Mouse (Mus musculus): ENCODE data around the gene Pgpep1. TPM values are rescaled to one million over a fixed set of nuclear protein-coding genes. Genes with fewer than 3 reads are reported as not detected.

The Pgpep1 gene
- total RNA-seq, 1 experiment from 2014 or later = 5.5 TPM

DNA sequence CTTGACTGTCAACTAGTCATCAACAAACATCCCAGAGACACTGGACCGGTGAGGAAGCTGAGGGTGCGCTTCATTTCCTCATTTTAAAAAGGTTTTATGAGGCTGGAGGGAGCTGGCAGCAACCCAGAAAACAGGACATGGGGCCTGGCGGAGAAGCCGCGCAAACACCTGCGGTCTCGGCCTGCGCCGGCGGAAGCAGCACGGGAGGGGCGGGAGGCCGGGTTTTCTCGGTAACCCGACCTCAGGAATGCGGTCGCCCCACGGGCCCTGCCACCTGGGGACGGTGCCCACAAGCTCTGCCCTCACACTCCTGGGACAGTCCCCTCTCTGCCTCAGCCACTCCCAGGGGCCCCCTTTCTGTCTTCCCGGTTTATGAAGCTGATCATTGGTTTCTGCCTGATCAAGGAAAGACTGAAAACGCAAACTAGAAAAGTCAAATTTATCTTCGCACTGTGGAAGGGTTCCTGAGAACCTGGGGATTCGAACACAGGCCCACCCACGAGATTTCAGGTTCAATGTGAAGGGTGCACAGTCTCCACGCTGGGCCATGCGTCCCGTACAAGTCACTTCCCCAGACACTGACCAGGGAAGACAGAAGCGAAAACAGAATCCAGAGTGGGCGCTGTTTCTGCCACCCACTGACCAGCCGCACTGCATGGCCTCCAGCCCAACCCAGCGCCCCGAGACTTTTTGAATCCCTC lies 35.3 kb upstream of the Pgpep1 start:
- ATAC-seq (replicated peaks in 1 of 2; ENCODE audit: insufficient read depth in 1 of 2, low FRiP score in 2 of 2, low TSS enrichment in 1 of 2, low read depth in 1 of 2, poor library complexity in 2 of 2, severe bottlenecking in 2 of 2) = peak; percentile 20 to 22

DNA sequence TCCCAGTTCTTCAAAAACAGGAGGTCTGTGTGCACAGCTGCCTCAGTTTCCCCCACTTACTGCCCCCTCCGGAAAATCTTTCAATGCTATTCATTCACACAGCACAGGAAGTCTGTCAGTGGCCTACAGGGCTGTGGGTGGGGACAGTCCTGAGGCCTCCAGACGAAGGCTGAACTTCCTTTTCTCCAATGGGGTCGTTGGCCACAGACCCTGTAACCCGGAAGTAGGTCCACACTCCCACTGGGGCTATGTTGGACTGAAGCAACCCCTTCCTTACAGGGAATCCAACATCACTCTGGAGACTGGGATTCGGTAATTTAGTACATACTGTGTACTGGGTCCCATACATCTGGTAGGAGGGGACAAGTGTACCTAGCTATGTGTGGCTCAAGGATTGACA lies 33.4 kb upstream of the Pgpep1 start:
- ATAC-seq (replicated peaks in 1 of 2; ENCODE audit: insufficient read depth in 1 of 2, low FRiP score in 2 of 2, low TSS enrichment in 1 of 2, low read depth in 1 of 2, poor library complexity in 2 of 2, severe bottlenecking in 2 of 2) = no peak

DNA sequence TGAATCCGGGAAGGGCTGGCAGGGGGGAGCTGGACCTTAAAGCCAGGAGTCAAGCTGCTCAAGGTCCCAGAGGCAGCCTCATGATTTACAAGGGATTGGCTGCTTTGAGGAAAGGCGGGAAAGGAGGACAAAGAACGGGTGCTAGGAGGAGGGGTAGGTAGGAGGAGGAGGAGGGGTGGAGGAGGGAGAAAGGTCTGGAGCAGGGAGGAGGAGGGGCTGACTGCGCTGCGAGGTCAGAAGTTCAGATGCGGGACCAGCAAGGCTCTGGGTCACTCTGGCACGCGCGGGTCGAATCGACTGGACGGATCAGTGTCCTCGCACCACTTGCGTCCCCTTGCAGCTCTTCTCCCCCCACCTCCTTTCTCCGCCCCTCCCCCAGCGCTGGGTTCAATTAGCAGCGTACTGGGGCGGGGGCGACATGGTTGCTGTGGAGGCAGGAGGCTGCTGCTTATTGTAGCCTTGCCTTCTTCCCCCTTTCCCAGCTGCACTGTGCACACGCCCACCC lies 31.6 kb upstream of the Pgpep1 start:
- no peak for ATAC-seq (replicated peaks in 1 of 2; ENCODE audit: insufficient read depth in 1 of 2, low FRiP score in 2 of 2, low TSS enrichment in 1 of 2, low read depth in 1 of 2, poor library complexity in 2 of 2, severe bottlenecking in 2 of 2)

DNA sequence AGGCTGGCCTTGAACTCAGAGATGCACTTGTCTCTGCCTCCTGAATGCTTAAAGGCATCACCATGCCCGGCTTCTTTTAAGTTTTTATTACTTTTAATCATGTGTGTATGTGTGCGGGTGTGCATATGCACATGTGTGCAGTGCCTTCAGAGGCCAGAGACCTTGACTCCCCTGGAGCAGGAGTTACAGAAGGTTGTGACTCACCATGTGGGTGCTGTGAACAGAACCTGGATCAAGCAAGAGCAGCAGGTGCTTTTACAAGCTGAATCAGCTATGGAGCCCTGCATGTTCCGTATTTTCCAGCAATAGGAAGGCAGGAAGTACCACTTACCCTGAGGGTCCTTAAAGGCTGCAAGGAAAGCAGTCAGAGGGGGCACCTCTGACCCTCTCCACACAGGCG lies 31.0 kb upstream of the Pgpep1 start:
- ATAC-seq (replicated peaks in 1 of 2; ENCODE audit: insufficient read depth in 1 of 2, low FRiP score in 2 of 2, low TSS enrichment in 1 of 2, low read depth in 1 of 2, poor library complexity in 2 of 2, severe bottlenecking in 2 of 2) = no peak

DNA sequence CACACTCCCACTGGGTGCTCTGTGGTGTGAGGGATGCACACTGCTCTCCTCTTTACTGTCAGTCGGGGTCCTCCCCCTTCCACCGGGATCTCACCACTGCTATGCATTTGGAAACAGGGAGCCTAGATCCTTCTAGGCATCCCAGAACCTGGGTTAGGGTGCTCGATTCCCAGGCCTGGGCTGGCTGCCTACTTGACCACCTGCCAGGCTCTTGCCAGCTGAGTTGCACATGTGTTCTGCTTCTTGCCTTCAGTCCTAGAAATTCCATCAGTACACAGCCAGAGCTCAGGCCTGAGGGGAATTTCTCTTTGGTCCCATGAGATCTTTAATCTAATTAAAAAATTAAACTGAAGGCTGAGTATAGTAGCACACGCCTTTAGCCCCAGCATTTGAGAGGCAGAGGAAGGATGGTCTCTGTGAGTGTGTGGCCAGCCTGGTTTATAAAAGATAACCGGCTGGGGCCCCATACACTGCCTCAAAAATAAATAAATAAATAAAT lies 29.8 kb upstream of the Pgpep1 start:
- ATAC-seq (replicated peaks in 1 of 2; ENCODE audit: insufficient read depth in 1 of 2, low FRiP score in 2 of 2, low TSS enrichment in 1 of 2, low read depth in 1 of 2, poor library complexity in 2 of 2, severe bottlenecking in 2 of 2) = no peak

DNA sequence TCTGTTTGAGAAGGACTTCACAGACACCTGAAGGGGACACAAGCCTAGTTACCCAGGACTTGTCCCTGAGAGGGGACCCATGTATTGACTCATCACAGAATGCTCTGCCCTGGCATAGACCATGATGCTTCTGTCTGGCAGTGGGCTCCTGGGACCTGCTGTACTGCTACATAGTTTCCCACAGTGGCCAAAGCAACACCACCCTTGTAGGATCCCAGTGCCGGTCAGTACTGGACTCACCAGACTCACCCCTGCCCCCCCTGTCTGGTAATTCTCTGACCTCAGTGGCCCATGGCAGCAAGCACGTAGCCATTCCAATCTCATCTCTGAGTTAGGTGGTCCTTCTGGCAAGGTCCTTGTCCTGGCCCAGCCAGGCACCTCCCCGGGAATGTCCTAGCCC lies 27.9 kb upstream of the Pgpep1 start:
- ATAC-seq (replicated peaks in 1 of 2; ENCODE audit: insufficient read depth in 1 of 2, low FRiP score in 2 of 2, low TSS enrichment in 1 of 2, low read depth in 1 of 2, poor library complexity in 2 of 2, severe bottlenecking in 2 of 2) = no peak

DNA sequence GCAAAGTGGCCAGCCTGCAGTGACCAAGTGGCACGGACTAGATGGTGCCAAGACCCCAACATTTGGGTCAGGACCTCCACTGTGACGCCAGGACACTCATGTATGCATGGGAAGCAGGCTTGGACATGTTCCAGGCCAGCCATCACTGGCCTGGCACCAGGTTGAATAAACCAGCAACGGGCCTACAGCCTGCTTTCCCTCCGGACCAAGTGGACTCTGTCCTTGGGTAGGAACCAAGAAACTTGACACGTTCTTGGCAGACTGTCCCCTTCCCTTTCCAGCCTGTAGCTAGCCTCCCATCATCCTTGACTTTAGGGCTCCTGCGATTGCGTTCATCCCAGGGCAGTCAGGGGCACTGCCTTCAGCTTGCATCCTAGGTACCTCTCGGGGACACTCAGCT lies 27.4 kb upstream of the Pgpep1 start:
- no peak for ATAC-seq (replicated peaks in 1 of 2; ENCODE audit: insufficient read depth in 1 of 2, low FRiP score in 2 of 2, low TSS enrichment in 1 of 2, low read depth in 1 of 2, poor library complexity in 2 of 2, severe bottlenecking in 2 of 2)

DNA sequence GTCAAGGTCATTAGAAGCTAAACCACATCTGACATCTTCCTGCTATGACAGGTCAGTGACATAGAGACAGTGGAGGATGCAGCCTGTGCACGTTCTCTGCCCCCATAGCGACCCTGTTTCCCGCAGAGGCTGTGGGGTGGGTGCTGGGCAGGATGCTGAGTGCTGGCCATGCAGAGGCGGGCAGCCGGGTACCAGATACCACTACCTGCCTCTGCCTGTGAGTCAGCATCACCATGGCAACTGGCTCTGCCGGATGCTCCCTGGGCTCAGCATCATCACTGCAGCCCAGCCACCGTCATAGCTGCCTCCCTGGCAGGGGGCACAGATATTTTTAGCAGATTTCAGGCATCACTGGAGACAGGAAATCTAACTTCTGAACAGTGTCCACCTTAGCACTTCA lies 24.1 kb upstream of the Pgpep1 start:
- ATAC-seq (replicated peaks in 1 of 2; ENCODE audit: insufficient read depth in 1 of 2, low FRiP score in 2 of 2, low TSS enrichment in 1 of 2, low read depth in 1 of 2, poor library complexity in 2 of 2, severe bottlenecking in 2 of 2) = no peak

DNA sequence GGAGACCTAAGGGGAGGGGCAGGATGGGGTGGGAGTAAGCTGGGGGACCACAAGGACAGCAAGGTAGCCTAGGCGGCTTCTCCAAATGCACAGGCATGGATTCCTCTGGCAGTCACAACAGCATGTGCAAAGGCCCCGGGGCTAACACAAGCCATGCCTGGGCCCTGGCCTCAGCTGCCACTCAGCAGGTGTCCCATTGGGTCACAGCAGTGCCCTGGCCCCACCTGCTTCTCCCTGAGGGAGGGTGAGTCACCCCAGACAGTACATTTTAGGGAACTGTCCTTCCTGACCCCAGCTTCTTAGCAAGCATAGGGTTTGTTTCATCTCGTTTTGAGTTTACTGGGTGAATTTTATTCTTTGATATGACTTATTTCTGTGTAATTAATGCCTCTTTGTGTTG lies 22.5 kb upstream of the Pgpep1 start:
- no peak for ATAC-seq (replicated peaks in 1 of 2; ENCODE audit: insufficient read depth in 1 of 2, low FRiP score in 2 of 2, low TSS enrichment in 1 of 2, low read depth in 1 of 2, poor library complexity in 2 of 2, severe bottlenecking in 2 of 2)

DNA sequence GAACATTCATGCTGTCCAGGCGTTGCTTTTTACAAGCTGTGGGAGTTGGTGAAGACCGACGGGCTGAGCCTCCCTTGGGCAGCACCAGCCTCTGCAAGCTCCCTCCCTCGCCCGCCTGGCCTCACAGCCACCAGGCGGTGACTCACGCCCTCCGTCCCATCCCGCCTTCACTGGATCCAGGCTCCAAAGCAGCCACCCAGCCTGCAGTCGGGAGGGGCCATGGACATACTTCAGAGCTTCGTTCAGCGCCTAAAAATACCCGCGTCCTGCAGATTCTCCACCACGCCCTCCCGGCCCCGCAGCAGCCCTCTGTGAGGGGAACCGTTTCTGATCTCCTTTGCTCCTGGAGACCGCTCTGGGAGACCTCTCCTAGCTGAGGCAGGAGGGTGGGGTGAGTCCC lies 22.0 kb upstream of the Pgpep1 start:
- no peak for ATAC-seq (replicated peaks in 1 of 2; ENCODE audit: insufficient read depth in 1 of 2, low FRiP score in 2 of 2, low TSS enrichment in 1 of 2, low read depth in 1 of 2, poor library complexity in 2 of 2, severe bottlenecking in 2 of 2)

DNA sequence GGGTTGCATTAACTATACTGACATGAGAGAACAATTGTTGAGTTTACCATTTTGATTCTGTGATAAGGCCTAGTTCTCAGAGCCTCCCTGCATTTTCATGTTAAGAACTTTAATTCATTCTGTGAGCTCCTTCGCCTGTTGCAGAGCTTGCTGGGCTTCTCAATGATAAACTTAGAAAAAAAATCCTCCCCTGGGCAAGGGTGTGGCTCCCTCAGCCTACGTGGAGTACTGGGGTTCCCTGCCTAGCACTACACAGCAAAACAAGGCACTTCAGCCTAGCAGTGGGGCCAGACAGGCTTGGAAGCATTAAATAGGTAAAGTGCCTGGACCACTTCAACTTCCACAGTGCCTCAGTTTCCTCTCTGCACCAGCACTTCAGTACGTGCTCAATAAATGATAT lies 21.2 kb upstream of the Pgpep1 start:
- no peak for ATAC-seq (replicated peaks in 1 of 2; ENCODE audit: insufficient read depth in 1 of 2, low FRiP score in 2 of 2, low TSS enrichment in 1 of 2, low read depth in 1 of 2, poor library complexity in 2 of 2, severe bottlenecking in 2 of 2)

DNA sequence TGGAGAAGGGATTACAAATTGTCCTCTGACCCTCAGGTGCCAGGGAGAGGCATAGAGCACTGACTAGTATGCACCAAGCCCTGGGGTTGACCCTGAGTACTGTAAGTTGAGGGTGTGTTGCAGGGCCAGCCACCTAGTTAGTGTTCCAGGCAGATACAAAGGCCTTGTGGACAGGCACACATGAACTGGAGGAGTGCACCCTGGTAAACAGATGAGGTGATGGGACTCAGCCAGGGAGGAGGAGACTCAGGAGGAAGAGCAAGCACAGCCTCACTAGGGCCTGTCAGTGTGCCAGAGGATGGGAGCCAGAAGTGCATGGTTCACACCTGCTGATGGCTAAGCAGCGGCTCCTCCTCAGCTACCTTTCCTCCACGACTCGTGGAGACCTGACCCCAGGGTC lies 19.9 kb upstream of the Pgpep1 start:
- no peak for ATAC-seq (replicated peaks in 1 of 2; ENCODE audit: insufficient read depth in 1 of 2, low FRiP score in 2 of 2, low TSS enrichment in 1 of 2, low read depth in 1 of 2, poor library complexity in 2 of 2, severe bottlenecking in 2 of 2)

DNA sequence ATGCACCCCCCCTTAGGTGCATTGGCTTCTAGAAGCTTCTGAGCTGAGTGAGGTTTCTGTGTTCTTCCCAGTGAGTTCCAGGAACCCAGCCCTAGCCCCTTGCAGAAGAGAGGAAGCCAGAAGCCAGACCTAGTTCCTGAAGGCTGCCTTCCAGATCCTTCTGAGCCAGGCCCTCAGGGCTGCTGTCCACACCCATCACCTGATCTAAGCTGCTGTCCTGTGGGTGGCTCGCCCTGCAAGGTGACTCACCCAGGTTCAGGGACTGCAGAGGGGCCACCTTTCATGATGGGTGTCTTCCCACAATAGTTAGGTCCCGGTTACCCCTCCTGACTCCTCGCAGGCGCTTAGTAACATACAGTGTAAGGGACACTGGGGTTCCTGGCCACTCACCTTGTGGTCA lies 19.2 kb upstream of the Pgpep1 start:
- ATAC-seq (replicated peaks in 1 of 2; ENCODE audit: insufficient read depth in 1 of 2, low FRiP score in 2 of 2, low TSS enrichment in 1 of 2, low read depth in 1 of 2, poor library complexity in 2 of 2, severe bottlenecking in 2 of 2) = no peak

DNA sequence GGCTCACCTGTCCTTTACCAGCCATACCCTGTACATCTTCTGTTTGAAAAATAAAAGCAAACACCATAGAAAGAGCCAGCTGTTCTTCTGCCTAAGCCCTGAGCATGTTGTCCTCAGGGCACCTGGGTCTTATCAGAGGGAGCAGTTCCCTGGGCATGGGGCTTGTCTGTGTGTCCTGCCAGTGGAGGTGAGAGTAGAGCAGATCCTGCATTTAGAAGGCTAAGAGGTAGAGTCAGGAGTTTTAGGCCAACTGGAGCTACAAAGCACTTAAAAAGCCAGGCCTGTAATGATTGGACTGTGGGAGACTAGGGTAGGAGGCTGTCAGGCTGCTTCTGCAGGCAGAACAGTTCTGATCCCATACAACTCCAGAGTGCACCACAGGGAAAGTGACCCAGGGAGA lies 18.5 kb upstream of the Pgpep1 start:
- no peak for ATAC-seq (replicated peaks in 1 of 2; ENCODE audit: insufficient read depth in 1 of 2, low FRiP score in 2 of 2, low TSS enrichment in 1 of 2, low read depth in 1 of 2, poor library complexity in 2 of 2, severe bottlenecking in 2 of 2)

DNA sequence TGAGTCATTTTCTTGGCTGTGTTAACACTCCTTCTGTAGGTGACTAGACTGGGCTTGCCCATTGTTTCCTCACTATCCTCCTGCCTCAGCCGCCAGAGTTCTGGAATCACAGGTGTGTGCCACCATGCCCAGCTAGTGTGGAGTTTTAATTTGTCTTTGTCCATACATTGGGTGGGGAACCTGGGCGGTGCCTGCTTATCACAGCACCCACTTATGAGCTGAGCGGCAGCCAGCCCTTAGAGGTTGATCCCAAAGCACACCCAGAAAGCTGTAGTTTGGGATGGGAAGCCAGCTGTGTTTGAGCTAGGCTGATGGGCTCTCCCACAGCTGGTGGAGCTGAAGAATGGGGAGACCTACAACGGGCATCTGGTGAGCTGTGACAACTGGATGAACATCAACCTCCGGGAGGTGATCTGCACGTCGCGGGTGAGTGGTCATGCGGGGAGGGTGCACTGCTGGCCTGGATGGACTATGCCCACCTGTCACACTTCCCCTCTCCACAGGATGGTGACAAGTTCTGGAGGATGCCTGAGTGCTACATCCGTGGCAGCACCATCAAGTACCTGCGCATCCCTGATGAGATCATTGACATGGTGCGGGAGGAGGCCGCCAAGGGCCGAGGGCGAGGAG lies 17.4 kb upstream of the Pgpep1 start:
- ATAC-seq (replicated peaks in 1 of 2; ENCODE audit: insufficient read depth in 1 of 2, low FRiP score in 2 of 2, low TSS enrichment in 1 of 2, low read depth in 1 of 2, poor library complexity in 2 of 2, severe bottlenecking in 2 of 2) = no peak

DNA sequence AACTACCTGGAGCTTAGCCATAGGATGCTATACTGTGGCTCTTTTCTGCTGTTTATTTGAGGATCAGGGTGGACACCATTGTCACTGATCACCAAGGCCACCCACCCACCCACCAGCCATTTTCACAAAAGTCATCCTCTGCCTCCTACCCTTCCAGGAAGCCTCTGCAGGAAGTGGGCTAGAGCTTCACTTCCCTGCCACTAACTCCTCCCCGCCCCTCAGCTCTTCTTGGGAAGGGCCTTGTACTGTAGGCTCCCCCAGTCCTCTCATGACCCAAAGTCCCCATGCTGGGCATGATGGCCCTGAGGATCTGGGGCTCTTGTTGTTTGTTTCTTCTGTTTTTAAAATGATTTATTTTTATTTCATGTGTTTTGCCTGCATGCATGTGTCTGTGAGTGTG lies 15.1 kb upstream of the Pgpep1 start:
- ATAC-seq (replicated peaks in 1 of 2; ENCODE audit: insufficient read depth in 1 of 2, low FRiP score in 2 of 2, low TSS enrichment in 1 of 2, low read depth in 1 of 2, poor library complexity in 2 of 2, severe bottlenecking in 2 of 2) = 0 out of 4 replicates have a peak, but pooled peaks of 1 of the 2 experiments have one; percentile 12

DNA sequence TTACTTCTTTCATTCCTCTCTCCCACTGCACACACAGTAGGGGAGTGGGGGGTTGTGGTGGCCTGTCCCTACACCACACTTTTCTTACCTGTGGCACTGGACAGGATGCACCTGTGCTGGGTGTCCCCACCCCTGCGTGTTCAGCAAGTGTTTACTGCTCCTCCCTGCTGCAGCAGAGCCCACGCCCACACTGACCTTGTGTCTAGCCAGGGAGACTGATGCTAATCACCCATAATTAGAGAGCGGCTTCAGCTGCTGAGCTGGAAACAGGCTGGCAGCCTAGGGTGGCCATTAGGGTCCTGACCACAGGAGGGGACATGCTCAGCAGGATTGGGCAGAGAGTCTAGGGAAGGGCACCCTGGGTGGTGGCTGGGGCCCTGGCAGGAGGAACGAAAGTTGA lies 14.5 kb upstream of the Pgpep1 start:
- ATAC-seq (replicated peaks in 1 of 2; ENCODE audit: insufficient read depth in 1 of 2, low FRiP score in 2 of 2, low TSS enrichment in 1 of 2, low read depth in 1 of 2, poor library complexity in 2 of 2, severe bottlenecking in 2 of 2) = no peak

DNA sequence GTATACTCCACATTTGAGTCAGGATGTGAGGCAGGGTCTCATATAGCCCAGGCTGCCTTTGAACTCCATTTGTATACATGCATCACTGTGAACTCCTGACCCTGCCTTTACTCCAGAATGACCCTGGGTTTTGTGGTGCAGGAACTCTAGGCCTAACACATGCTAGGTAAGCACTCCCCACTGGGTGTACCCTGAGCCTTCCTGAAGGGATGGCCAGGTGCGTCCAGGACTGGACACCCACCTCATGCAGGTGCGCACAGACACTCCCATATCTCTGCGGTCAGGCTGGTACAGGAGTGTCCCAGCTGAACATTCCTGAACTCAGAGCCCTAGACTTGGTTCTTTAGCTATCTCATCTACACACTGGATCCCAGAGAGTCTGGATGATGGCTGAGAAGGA lies 13.9 kb upstream of the Pgpep1 start:
- ATAC-seq (replicated peaks in 1 of 2; ENCODE audit: insufficient read depth in 1 of 2, low FRiP score in 2 of 2, low TSS enrichment in 1 of 2, low read depth in 1 of 2, poor library complexity in 2 of 2, severe bottlenecking in 2 of 2) = no peak
